Mouse (Mus musculus): ENCODE measurements around the gene 5330417C22Rik. TPM values are rescaled to one million over a fixed set of nuclear protein-coding genes. Genes with fewer than 3 reads are reported as not detected.

Gene 5330417C22Rik
- polyA plus RNA-seq, 1 experiment from 2014 or later: 0.24 TPM

DNA sequence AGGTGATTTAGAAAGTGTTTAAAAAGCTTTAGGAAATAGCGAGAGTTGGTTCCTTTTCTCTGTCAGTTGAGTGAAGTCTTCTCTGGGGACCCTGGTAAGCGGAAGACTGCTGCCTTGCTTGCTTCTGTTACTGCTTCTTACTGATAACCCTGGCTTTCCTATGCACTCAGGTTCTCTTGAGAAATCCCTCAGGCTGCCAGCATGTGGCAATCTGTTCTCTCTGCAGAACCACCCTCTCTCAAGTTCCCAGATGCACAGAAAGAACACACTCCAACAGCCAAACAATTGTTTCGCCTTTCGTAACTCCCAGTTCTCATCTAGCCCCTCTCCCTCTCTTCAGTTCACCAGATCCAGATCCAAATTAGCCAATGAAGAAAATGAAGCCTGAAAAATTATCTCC is 21.6 kb upstream of the 5330417C22Rik start:
- Histone ChIP-seq H3K4me1 (peaks cover 16% of the 10 kb centered on the region; the same call in 1 of the 2 replicates), H3K27ac (no peak overlapping the region), H3K4me3 (no peak overlapping the region), H3K9me3 (no peaks in the 10 kb centered on the region), H3K36me3 (peaks cover 34% of the 10 kb centered on the region), H3K27me3 (ENCODE audit: insufficient read depth, poor library complexity, severe bottlenecking) (no peaks in the 10 kb centered on the region)
- WGBS: 92% methylated on average over 4 of the region's 4 CpGs
- no peak for DNase-seq (ENCODE audit: low spot score)

DNA sequence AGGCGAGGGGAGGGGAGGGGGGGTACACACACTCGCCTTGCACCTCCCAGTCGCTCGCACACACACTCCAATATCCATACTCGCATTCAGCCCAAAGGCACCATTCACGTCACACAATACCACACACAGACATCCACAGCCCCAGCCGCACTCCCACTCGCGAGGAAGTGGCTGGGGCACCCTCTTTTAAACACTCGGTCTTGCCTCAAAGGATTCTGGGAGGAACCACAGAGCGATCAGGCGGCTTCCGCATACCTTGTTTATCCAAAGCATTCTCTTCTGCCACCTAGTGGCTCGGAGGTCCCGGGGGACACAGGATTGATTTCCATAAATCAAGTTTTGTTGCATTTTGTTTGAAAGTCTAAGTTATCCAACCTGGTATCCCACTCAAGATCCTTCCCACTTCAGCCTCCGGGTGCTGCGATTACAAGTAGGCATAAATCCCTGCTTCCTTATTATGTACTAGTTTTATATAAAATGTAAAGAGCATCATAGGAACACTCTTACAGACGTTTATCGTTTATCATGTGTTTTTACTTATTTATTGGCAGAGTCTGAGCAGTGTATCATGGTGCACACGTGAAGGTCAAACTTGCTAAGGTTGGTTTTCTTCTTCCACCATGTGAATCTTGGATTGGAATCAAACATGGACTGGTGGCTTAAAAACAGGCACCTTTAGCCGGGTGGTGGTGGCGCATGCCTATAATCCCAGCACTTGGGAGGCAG is 18.4 kb upstream of the 5330417C22Rik start:
- Histone ChIP-seq H3K27me3 (ENCODE audit: insufficient read depth, poor library complexity, severe bottlenecking) (no peaks in the 10 kb centered on the region), H3K4me3 (peak overlapping the region; percentile 87), H3K4me1 (peaks cover 5% of the 10 kb centered on the region; the same call in 1 of the 2 replicates), H3K36me3 (peaks cover 29% of the 10 kb centered on the region), H3K9me3 (no peaks in the 10 kb centered on the region), H3K27ac (peak overlapping the region; percentile 97)
- DNase-seq (ENCODE audit: low spot score): peak; percentile 96
- 17% methylated on average over 21 of the region's 22 CpGs for WGBS

DNA sequence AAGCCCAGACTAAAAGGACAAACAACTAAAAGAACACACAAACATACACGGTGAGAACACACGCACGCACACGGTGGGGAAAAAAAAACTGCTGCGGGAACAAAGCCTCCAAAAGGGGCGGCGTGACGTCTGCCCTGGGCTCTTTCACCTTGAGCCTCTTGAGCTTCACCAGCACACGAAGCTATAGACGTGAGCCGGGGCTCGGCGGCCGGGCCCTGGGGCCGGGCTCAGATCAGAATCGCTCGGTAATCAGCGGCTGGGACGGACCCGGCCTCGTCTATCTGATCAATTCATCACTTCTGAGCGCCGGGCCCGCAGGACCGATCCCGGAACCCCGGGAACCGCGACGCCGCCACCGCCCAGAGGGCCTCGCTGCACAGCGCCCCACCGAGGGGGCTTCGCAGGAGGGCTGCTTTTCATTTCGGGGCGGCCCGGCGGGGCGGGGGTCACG is 17.8 kb upstream of the 5330417C22Rik start:
- Histone ChIP-seq H3K36me3 (peaks cover 24% of the 10 kb centered on the region), H3K27ac (peak overlapping the region; percentile 97), H3K4me3 (peak overlapping the region; percentile 87), H3K9me3 (no peaks in the 10 kb centered on the region), H3K27me3 (ENCODE audit: insufficient read depth, poor library complexity, severe bottlenecking) (no peaks in the 10 kb centered on the region), H3K4me1 (peaks cover 5% of the 10 kb centered on the region; the same call in 1 of the 2 replicates)
- peak; percentile 79 for DNase-seq (ENCODE audit: low spot score)
- WGBS: under 1% methylated on average over 40 of the region's 42 CpGs

DNA sequence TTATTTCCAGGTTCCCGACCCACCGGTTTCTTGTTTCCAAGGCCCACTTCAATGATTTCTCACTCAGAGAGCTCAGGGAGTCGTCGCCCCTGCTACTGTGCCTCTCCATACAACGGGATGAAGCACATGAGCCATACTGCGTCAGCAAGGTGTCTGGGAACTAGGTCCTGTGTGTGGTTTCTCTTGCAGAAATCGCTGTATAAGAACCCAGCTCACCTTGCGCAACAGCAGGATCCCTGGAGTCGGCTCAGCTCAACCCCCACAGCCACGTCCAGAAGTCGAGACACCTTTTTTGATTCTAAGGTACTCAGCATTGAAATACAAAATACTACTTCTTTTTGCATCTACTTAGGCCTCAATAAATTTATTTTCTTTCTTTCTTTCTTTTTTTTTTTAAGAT is 6.0 kb upstream of the 5330417C22Rik start:
- no peak overlapping the region for H3K4me3 ChIP-seq
- H3K36me3 ChIP-seq: no peaks in the 10 kb centered on the region
- DNase-seq (ENCODE audit: low spot score): no peak
- H3K27ac ChIP-seq: no peak overlapping the region
- whole genome bisulfite sequencing: 80% methylated on average over 11 of the region's 11 CpGs
- H3K27me3 ChIP-seq (ENCODE audit: insufficient read depth, poor library complexity, severe bottlenecking): peaks cover 8% of the 10 kb centered on the region; the same call in 1 of the 2 replicates
- H3K9me3 ChIP-seq: no peaks in the 10 kb centered on the region
- peaks cover 4% of the 10 kb centered on the region; the same call in 1 of the 2 replicates for H3K4me1 ChIP-seq

DNA sequence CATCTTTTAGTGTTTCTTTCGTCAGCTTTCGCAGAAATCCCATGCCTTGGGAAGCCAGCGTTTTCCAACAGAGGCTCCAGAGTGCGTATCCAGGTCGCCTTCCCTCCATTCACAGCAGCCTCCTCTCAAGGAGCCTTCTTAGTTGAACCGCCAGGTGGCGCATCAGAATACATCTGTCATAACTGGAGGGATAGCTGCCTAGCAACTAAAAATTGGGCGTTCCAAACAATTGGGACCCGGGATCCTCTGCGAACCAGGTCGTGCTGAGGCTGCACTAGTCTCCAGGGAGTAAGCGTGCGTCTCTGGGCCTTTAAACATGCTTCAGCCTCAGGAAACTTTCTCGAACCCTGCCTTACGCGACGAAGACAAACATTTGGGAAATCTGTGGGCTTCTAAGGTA is 967 bp upstream of the 5330417C22Rik start:
- peak; percentile 92 for DNase-seq (ENCODE audit: low spot score)
- WGBS: 5% methylated on average over 17 of the region's 17 CpGs
- Histone ChIP-seq H3K27ac (no peak overlapping the region), H3K4me1 (peaks cover 22% of the 10 kb centered on the region), H3K4me3 (peak overlapping the region; percentile 42), H3K27me3 (ENCODE audit: insufficient read depth, poor library complexity, severe bottlenecking) (peaks cover 30% of the 10 kb centered on the region), H3K36me3 (no peaks in the 10 kb centered on the region), H3K9me3 (no peaks in the 10 kb centered on the region)

DNA sequence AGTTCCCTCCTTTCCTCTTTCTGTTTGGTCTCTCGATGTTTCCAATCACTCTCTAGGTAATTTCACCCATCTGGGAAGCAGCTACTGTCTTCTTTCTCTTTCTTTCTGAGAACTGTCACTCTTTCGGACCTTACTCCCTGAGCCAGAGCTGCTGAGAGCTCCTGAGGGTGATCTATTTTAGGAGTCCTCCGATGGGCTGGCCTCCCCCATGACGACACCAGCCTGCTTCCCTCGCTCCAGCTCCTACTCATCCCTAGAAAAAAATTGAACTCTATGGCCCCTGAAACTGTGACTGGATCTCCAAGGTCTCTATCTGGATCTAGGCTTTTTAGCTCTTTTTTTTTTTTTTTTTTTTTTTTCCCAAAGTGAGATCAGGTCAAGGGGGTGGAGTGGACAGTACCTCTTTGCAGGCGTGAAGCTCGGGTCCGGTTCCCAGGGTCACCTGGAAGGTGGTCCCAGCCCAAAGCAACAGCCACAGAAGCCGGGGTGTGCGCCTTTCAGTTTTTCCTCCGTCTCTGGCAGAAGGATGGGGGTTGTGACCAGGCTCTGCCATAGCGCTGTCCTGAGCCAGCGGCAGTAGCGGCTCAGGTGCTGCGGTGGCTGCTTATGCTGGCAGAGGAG is 330 bp downstream of the 5330417C22Rik start:
- Histone ChIP-seq H3K27me3 (ENCODE audit: insufficient read depth, poor library complexity, severe bottlenecking) (peaks cover 30% of the 10 kb centered on the region), H3K9me3 (no peaks in the 10 kb centered on the region), H3K4me3 (peak overlapping the region; percentile 60), H3K27ac (0 out of 2 replicates have a peak overlapping the region, but pooled peaks have one; percentile 29), H3K4me1 (peaks cover 22% of the 10 kb centered on the region), H3K36me3 (no peaks in the 10 kb centered on the region)
- 5% methylated on average over 15 of the region's 15 CpGs for WGBS
- DNase-seq (ENCODE audit: low spot score): no peak

DNA sequence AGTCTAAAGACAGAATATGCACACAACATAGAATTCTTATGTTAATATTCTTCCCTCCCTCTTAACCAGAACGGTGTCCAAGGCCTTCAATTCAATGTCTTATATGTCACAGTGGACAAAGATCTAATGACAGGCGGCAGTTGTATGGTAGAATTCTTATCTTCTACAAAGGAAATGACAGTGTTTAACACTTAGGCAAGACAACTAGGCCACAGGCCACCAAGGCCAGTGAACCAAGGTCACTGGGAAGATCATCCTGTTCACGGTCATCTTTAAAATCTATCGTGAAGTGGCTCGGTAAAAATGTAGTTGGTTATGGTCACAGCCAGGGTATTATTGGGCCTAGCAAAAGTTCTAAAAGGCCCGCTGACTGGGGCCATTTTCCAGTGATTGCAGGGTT is 2.4 kb downstream of the 5330417C22Rik start, which contains the start of gene 1700013F07Rik:
Gene 1700013F07Rik, plus strand, starts transcription at position 200 of the 400 bp plus-strand sequence.
- DNase-seq (ENCODE audit: low spot score): peak; percentile 25
- peaks cover 22% of the 10 kb centered on the region for H3K4me1 ChIP-seq
- no peak within 1 kb of the TSS for H3K27ac ChIP-seq
- peaks cover 30% of the 10 kb centered on the region for H3K27me3 ChIP-seq (ENCODE audit: insufficient read depth, poor library complexity, severe bottlenecking)
- no peak within 1 kb of the TSS for H3K4me3 ChIP-seq
- H3K9me3 ChIP-seq: no peaks in the 10 kb centered on the region
- no peaks in the 10 kb centered on the region for H3K36me3 ChIP-seq
- 74% methylated on average over 6 of the region's 6 CpGs for WGBS

DNA sequence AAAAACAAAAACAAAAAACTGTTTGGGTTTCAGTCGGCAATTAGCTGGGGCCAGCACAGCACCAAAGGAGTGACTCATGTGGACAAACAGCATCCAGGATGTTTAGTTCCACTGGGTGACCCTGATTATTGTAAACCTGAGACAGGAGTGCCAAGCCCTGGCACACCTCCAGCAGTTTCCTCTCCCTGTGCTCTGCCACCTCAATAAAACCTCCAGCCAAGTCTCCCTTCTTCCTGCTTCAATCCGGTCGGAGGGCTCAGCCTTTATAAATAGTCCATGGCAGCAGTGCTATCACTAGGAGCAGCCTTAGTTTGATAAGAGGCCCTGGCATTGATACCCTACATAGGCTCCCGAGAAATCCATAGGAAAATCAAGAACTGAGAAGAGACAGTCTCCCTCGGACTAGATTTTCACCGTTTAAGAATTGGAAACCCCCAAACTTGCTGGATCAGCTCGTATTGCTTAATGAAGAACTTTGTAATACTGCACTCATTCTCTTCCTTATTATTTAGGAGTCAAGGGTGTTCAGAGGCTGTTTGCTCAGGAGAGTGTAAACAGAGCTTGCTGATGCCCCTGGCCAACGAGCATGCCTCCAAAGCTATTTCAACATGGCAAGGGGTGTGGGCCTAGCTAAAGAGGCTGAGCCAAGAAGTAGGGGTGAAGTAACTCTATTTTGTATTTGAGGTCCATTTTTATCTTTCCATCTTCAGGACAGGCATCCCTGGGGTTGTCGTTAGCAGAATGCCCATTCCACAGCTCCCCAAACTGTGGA is 3.0 kb downstream of the 5330417C22Rik start:
- Histone ChIP-seq H3K9me3 (no peaks in the 10 kb centered on the region), H3K27me3 (ENCODE audit: insufficient read depth, poor library complexity, severe bottlenecking) (peaks cover 25% of the 10 kb centered on the region), H3K4me3 (no peak overlapping the region), H3K36me3 (no peaks in the 10 kb centered on the region), H3K27ac (no peak overlapping the region), H3K4me1 (peaks cover 22% of the 10 kb centered on the region)
- peak; percentile 48 for DNase-seq (ENCODE audit: low spot score)
- WGBS: 49% methylated on average over 9 of the region's 9 CpGs

DNA sequence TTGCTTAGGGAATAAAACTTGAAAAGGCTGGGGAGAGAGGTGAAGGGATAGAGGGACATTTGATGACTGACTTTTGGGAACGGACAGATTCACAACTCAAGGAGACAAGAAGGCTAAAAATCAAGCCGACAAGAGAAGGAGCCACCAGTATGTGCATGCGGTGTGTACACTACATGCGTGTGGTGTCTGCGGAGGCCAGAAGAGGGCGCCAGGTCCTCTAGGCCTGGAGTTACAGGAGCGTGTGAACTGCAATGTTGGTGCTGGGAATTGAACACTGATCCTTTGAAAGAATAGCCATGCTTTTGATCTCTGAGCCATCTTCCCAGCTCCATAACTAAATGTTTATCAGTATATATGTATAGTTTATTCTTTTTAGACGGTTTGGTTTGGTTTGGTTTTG is 7.8 kb downstream of the 5330417C22Rik start:
- peaks cover 8% of the 10 kb centered on the region for H3K4me1 ChIP-seq
- 89% methylated on average over 8 of the region's 8 CpGs for WGBS

DNA sequence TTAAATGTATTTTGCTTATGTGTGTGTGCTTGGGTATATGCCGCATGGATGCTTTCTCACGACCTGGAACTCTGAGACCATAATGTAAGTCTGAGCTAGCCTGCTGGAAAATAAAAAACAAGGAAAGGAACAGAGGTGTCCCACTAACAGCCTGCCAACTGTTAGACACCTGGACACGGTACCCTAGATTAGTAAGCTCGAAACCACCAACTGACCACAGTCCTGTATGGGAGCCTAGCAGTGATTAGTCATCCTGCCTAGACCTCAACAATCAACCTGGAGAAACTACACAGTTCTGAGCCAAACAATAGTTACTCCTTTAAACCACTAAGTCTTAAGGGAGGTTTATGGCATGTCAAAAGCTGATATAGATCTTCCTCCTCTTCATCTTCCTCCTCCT is 12.9 kb downstream of the 5330417C22Rik start:
- Histone ChIP-seq H3K36me3 (no peaks in the 10 kb centered on the region), H3K4me1 (no peaks in the 10 kb centered on the region), H3K4me3 (no peak overlapping the region), H3K9me3 (no peaks in the 10 kb centered on the region), H3K27me3 (ENCODE audit: insufficient read depth, poor library complexity, severe bottlenecking) (no peaks in the 10 kb centered on the region), H3K27ac (no peak overlapping the region)
- DNase-seq (ENCODE audit: low spot score): peak; percentile 17
- 85% methylated on average over 4 of the region's 4 CpGs for WGBS

More for the DNA sequence above, 7.8 kb downstream of the 5330417C22Rik start:
- no peaks in the 10 kb centered on the region for H3K9me3 ChIP-seq
- H3K36me3 ChIP-seq: no peaks in the 10 kb centered on the region
- no peak overlapping the region for H3K4me3 ChIP-seq
- H3K27me3 ChIP-seq (ENCODE audit: insufficient read depth, poor library complexity, severe bottlenecking): no peaks in the 10 kb centered on the region
- no peak for DNase-seq (ENCODE audit: low spot score)
- H3K27ac ChIP-seq: no peak overlapping the region

DNA sequence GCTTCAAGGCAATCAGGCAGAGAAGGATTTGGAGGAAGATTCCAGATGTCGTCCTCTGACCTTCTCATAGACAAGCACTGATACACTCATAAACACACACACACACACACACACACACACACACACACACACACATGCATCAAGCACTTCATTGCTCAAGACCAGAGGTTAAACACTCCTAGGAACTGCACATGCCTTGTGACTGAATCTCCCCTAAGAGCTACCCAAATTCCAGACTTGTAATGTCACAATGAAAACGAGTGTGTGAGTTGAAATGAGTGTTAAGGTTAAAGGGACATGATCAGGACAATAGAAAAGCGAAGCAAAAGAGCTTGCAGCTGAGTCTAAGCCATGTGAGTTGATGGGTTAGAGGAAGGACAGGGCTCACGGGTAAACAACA is 18.1 kb downstream of the 5330417C22Rik start:
- H3K27me3 ChIP-seq (ENCODE audit: insufficient read depth, poor library complexity, severe bottlenecking): no peaks in the 10 kb centered on the region
- no peaks in the 10 kb centered on the region for H3K9me3 ChIP-seq
- no peaks in the 10 kb centered on the region for H3K4me1 ChIP-seq
- H3K4me3 ChIP-seq: no peak overlapping the region
- 66% methylated on average over 4 of the region's 4 CpGs for WGBS
- no peak for DNase-seq (ENCODE audit: low spot score)
- no peak overlapping the region for H3K27ac ChIP-seq
- H3K36me3 ChIP-seq: no peaks in the 10 kb centered on the region

DNA sequence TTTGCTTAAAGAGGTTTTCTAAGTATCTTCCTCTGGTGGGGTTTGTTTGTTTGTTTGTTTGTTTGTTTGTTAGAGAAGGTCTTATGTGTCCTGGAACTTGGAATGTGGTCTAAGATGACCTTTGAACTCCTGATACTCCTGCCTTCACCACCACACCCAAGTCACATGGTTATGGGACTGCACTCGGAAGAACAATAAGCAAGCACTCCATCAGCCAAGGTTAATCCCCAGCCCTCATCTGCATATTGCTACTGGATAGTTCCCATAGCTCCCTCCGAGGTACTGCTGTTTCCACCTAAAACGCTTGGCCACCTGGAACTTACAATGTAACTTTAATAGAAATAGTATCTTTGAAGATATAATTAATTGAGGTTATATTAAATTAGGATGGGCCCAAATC is 22.9 kb downstream of the 5330417C22Rik start:
- H3K4me1 ChIP-seq: no peaks in the 10 kb centered on the region
- no peaks in the 10 kb centered on the region for H3K9me3 ChIP-seq
- peak; percentile 13 for DNase-seq (ENCODE audit: low spot score)
- H3K27ac ChIP-seq: no peak overlapping the region
- H3K36me3 ChIP-seq: no peaks in the 10 kb centered on the region
- 61% methylated on average over 3 of the region's 3 CpGs for WGBS
- H3K4me3 ChIP-seq: no peak overlapping the region
- H3K27me3 ChIP-seq (ENCODE audit: insufficient read depth, poor library complexity, severe bottlenecking): no peaks in the 10 kb centered on the region
